Comparison of ENCODE assay signal across 8 mouse cellular contexts in the genomic region with DNA sequence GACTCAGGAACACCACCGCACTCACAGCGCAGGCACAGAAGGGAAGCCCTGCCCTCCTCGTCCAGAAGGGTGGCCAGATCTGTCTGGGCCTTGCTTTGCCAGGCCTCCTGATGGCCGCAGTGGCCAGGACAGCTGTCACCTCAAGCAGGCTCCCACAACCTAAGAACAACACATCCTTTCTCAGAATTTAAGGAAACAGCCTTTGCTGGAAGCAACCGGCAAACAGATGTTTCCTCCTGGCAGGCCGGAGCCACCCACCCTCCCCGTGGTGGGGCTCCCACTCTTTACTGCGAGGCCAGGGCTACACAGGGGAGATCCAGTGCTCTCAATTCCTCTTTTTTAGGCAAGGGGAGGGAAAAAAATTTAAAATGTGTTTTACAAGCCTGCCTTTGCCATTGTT. TPM values are rescaled to one million over a fixed set of nuclear protein-coding genes. Genes with fewer than 3 reads are reported as not detected.
DNase-seq lines count a peak whose midpoint lies in the region; ATAC-seq lines count a peak whose summit lies in the region.

No protein-coding gene starts in this region.

- H3K4me2 ChIP-seq in liver, embryonic 16.5 days (ENCODE audit: low read depth, low read length) = no peak overlapping the region

- H3K36me3 ChIP-seq in liver, embryonic 16.5 days (ENCODE audit: control insufficient read depth, insufficient read depth) = no peaks in the 10 kb centered on the region
- H3K36me3 ChIP-seq in splenic B cell, adult 2 months (ENCODE audit: control insufficient read depth, insufficient read depth, low read length, poor library complexity, severe bottlenecking) = no peaks in the 10 kb centered on the region

- WGBS in liver, embryonic 16.5 days (ENCODE audit: insufficient replicate concordance) = 48% methylated on average over 8 of the region's 8 CpGs

- H3K9ac ChIP-seq in liver, embryonic 16.5 days (ENCODE audit: low read depth, low read length) = no peak overlapping the region

- peaks cover 33% of the 10 kb centered on the region for H3K4me1 ChIP-seq in liver, embryonic 16.5 days (ENCODE audit: control insufficient read depth, low read depth, low read length)

- H3K27me3 ChIP-seq in liver, embryonic 16.5 days (ENCODE audit: control insufficient read depth, insufficient read depth, low read depth, low read length) = peaks cover 4% of the 10 kb centered on the region
- H3K27me3 ChIP-seq in splenic B cell, adult 2 months (ENCODE audit: control insufficient read depth, insufficient read depth, low read length, poor library complexity, severe bottlenecking) = no peaks in the 10 kb centered on the region

- DNase-seq in right cerebral cortex, adult 18-20 months = peak; percentile 29
- no peak for DNase-seq in right cerebral cortex, postnatal 25 days
- DNase-seq in cerebellum, adult 9-11 months = peak; percentile 83
- DNase-seq in gastrocnemius, postnatal 10 days = peak; percentile 59
- DNase-seq in kidney, adult 11 months = peak; percentile 79
- peak; percentile 36 for DNase-seq in splenic B cell, adult 2 months (ENCODE audit: low read depth, low spot score)

- H3K27ac ChIP-seq in liver, embryonic 16.5 days (ENCODE audit: low read length) = peak overlapping the region; percentile 30

- no peaks in the 10 kb centered on the region for H3K9me3 ChIP-seq in liver, embryonic 16.5 days (replicated peaks; ENCODE audit: control insufficient read depth, low read length)

- no peak for ATAC-seq in liver, embryonic 16.5 days (ENCODE audit: low read depth)
- no peak for ATAC-seq in erythroid progenitor cell, adult 5-6 weeks (replicated peaks; ENCODE audit: low FRiP score, poor library complexity, severe bottlenecking)

- no peak overlapping the region for H3K4me3 ChIP-seq in liver, embryonic 16.5 days (ENCODE audit: low read depth, low read length)

RNA-seq across cellular contexts. Expression of a gene that starts 33.7 kb away (rescaled TPM):
- total RNA-seq in gastrocnemius, postnatal 10 days (2021) = 10 to 100 TPM; 19.0 to 20.1 TPM
- polyA plus RNA-seq in liver, embryonic 16.5 days (2015; fragmentation: Nextera tagmentation; extraction: Ambion mirVana) = 3.1 and 3.3 TPM in 2 replicates
- 4.0 and 16.8 TPM in 2 replicates for total RNA-seq in erythroid progenitor cell, adult 5-6 weeks (2015; ENCODE audit: low replicate concordance)
- total RNA-seq in erythroid progenitor cell, adult 5-6 weeks (2017; ENCODE audit: low replicate concordance) = 1.5 and 7.6 TPM in 2 replicates

RNA-seq across cellular contexts. Expression of a gene that starts 42.7 kb away (rescaled TPM):
- total RNA-seq in gastrocnemius, postnatal 10 days (2021) = not detected
- not detected in 2 replicates for polyA plus RNA-seq in liver, embryonic 16.5 days (2015; fragmentation: Nextera tagmentation; extraction: Ambion mirVana)
- total RNA-seq in erythroid progenitor cell, adult 5-6 weeks (2015; ENCODE audit: low replicate concordance) = not detected in 2 replicates
- total RNA-seq in erythroid progenitor cell, adult 5-6 weeks (2017; ENCODE audit: low replicate concordance) = not detected in 2 replicates

RNA-seq across cellular contexts. Expression of a gene that starts 53.8 kb away (rescaled TPM):
- total RNA-seq in gastrocnemius, postnatal 10 days (2021) = 10 to 100 TPM; 52.7 to 52.8 TPM
- polyA plus RNA-seq in liver, embryonic 16.5 days (2015; fragmentation: Nextera tagmentation; extraction: Ambion mirVana) = 21.5 and 22.8 TPM in 2 replicates
- total RNA-seq in erythroid progenitor cell, adult 5-6 weeks (2015; ENCODE audit: low replicate concordance) = 18.0 and 43.2 TPM in 2 replicates
- total RNA-seq in erythroid progenitor cell, adult 5-6 weeks (2017; ENCODE audit: low replicate concordance) = 1.8 and 5.9 TPM in 2 replicates

RNA-seq across cellular contexts. Expression of a gene that starts 54.0 kb away (rescaled TPM):
- 1 to 10 TPM; 4.5 to 7.4 TPM for total RNA-seq in gastrocnemius, postnatal 10 days (2021)
- 8.1 and 8.6 TPM in 2 replicates for polyA plus RNA-seq in liver, embryonic 16.5 days (2015; fragmentation: Nextera tagmentation; extraction: Ambion mirVana)
- total RNA-seq in erythroid progenitor cell, adult 5-6 weeks (2015; ENCODE audit: low replicate concordance) = 4.6 and 24.5 TPM in 2 replicates
- 4.2 and 5.0 TPM in 2 replicates for total RNA-seq in erythroid progenitor cell, adult 5-6 weeks (2017; ENCODE audit: low replicate concordance)
